In genomic region chr19:21135297-21135997, GRCm38 (mm10) we compare ENCODE assay signal across 11 mouse cellular contexts.
DNase-seq lines count a peak whose midpoint lies in the region; ATAC-seq and TF ChIP-seq lines count a peak whose summit lies in the region.
"Had no signal": no experiment of that assay in that cellular context is flagged by ENCODE, and none has a peak within 500 bp of the region (broad histone marks: within the 10 kb centered on the region; RNA-seq: fewer than 3 reads in every experiment).

No protein-coding gene starts in this region.

- no peak overlapping the region for H3K9ac ChIP-seq in forebrain, embryonic 15.5 days (replicated peaks)
- H3K9ac ChIP-seq: heart, embryonic 13.5 days; lung, embryonic 15.5 days had no signal

- H3K4me2 ChIP-seq in forebrain, embryonic 15.5 days (replicated peaks): no peak overlapping the region
- H3K4me2 ChIP-seq: heart, embryonic 13.5 days; lung, embryonic 15.5 days had no signal

- peak; percentile 53 for ATAC-seq in forebrain, embryonic 15.5 days (replicated peaks)

- 17% methylated on average over 6 of the region's 6 CpGs for WGBS in forebrain, embryonic 15.5 days

- no peak for TF ChIP-seq CTCF in gastrocnemius, adult 2 months (IDR thresholded peaks at IDR 0.05)

- intact Hi-C loops in gastrocnemius, adult 2 months (cut with DNase I): no loop called here
- intact Hi-C loops in gastrocnemius, postnatal 14 days (cut with DNase I; ENCODE audit: low total_unique reads): no loop called here
- intact Hi-C loops in left cerebral cortex, postnatal 25 days (cut with DNase I): loop anchor here (5.0 kb wide), 1 partner anchor 137 kb away; the partner anchor contains the start of gene Zfand5

- no peaks in the 10 kb centered on the region for H3K9me3 ChIP-seq in forebrain, embryonic 15.5 days
- H3K9me3 ChIP-seq: heart, embryonic 13.5 days; lung, embryonic 15.5 days had no signal

- no peak overlapping the region for H3K4me3 ChIP-seq in gastrocnemius, adult 2 months
- no peak overlapping the region for H3K4me3 ChIP-seq in forebrain, embryonic 15.5 days
- H3K4me3 ChIP-seq: heart, embryonic 13.5 days; layer of hippocampus, adult 2 months; lung, embryonic 15.5 days had no signal

- DNase-seq in gastrocnemius, adult 2 months: peak; percentile 28
- DNase-seq in gastrocnemius, postnatal 14 days: no peak
- peak; percentile 8 to 72 for DNase-seq in left cerebral cortex, postnatal 25 days (ENCODE audit: low spot score in 2 of 2)
- peak; percentile 24 for DNase-seq in right cerebral cortex, postnatal 14 days
- no peak for DNase-seq in kidney, postnatal 10 days
- no peak for DNase-seq in adrenal gland, postnatal 36 days
- no peak for DNase-seq in spleen, adult 12 weeks (ENCODE audit: low spot score)

- no peaks in the 10 kb centered on the region for H3K36me3 ChIP-seq in forebrain, embryonic 15.5 days
- H3K36me3 ChIP-seq: heart, embryonic 13.5 days; lung, embryonic 15.5 days had no signal

- no peaks in the 10 kb centered on the region for H3K27me3 ChIP-seq in forebrain, embryonic 15.5 days
- H3K27me3 ChIP-seq: heart, embryonic 13.5 days; lung, embryonic 15.5 days had no signal

- H3K4me1 ChIP-seq in forebrain, embryonic 15.5 days: peaks cover 17% of the 10 kb centered on the region
- H3K4me1 ChIP-seq: lung, embryonic 15.5 days had no signal

- H3K27ac ChIP-seq in gastrocnemius, adult 2 months: peak overlapping the region; percentile 60; the same call in 1 of the 2 replicates
- H3K27ac ChIP-seq in forebrain, embryonic 15.5 days (replicated peaks): no peak overlapping the region; the same call in 1 of the 2 replicates
- H3K27ac ChIP-seq: heart, embryonic 13.5 days; layer of hippocampus, adult 2 months; lung, embryonic 15.5 days had no signal

Comparison
In these comparisons a context has a peak if more than half of its experiments do, and no peak if none do; other contexts are left out.
1. DNase-seq: peak in gastrocnemius, adult 2 months (single experiment), left cerebral cortex, postnatal 25 days (2 of 2) and right cerebral cortex, postnatal 14 days (single experiment); none in gastrocnemius, postnatal 14 days (single experiment), kidney, postnatal 10 days (single experiment), adrenal gland, postnatal 36 days (0 of 2) and spleen, adult 12 weeks (single experiment).